Mouse (Mus musculus) cerebellum, postnatal 36 days (tissue): ENCODE data around the gene Trhde.

Source experiments
- DNase-seq, 2 experiments: peaks; one replicate each; pipeline ENCODE4 v3.0.0; 2021 to 2022; ENCODE audit warnings: mixed read lengths in 2 of 2

Gene Trhde

DNA sequence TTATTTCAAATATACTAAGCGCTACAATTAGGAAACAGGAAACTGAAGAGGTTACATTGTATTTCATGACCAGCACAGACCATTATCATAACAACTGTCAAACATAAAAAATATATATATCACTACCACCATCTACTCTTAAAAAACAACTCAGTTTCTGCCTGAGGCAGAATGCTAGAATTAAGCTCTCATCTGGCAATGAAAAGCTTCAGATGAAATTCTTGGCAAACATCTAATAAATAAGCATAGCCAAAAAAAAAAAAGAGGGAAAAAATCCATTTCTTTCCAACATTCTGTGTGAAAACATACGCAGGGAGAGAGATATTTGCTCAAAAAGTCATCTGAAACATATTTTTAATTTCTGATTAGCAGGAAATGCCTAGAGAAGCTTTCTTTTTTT lies 67.0 kb downstream of the Trhde start:
- no peak for DNase-seq

DNA sequence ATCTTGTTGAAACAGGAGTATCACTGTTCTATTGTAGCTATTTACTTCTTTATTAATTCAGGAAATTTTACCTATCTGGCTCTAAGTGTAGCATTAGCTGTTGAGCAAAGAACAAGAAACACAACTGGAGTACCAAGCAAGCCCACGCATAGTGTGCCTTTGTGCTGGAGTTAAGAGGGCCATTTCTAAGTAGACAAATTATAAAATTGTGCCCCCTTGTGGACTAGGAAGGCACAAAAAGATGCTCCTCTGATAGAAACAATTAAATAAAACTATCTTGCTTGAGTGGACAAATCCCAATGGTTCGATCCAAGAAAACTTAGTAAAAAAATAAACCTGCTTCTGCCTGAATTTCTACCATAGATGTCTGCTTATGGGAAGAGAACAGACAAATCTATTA lies 76.5 kb downstream of the Trhde start:
- no peak for DNase-seq

DNA sequence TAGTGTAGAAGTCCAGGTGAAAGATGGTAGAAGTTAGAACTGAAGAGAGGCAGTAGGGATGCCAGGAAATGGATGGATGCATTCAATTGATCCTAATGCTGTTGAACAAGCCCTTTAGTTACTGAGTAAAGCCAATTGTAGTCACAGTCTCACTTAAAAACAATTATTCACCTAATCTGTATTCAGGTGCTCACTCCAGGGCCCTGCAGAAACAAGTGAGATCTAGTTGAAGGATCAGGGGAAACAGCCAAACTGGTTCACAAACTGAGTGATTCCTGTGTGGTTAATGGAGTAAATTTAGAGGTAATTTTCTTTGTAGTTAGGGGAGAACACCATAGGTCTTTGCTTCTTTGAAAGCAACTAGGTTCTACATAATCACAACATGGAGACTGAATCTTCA lies 100.3 kb downstream of the Trhde start:
- DNase-seq = no peak

DNA sequence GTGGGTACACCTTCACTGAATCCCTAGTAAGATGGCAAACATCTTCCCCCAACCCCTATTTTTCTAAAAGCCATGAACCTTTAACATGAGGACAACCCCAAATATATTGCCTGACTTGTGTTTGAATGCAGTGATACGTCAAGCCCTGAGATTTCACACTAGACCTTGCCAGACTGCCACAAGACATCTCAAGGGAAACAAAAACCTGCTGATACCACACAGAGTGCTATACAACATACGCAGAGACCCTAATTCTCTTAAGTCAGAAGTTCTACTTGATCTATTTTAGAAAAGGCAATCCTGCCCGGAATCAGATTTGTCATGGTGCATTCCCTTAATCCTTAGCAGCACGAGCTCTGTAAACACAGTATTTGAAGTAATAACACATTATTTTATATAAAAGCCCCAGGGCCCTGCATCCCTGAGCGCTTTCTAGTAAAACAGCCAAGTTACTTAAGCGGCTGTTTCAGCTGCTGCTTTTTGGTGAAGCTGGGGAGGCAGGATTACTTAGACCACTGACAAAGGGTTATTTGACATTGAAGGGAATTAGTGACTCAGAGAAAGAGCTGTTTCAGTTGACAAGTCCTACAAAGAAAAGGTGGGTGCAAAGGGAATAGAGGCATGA lies 130.2 kb downstream of the Trhde start:
- DNase-seq = no peak

DNA sequence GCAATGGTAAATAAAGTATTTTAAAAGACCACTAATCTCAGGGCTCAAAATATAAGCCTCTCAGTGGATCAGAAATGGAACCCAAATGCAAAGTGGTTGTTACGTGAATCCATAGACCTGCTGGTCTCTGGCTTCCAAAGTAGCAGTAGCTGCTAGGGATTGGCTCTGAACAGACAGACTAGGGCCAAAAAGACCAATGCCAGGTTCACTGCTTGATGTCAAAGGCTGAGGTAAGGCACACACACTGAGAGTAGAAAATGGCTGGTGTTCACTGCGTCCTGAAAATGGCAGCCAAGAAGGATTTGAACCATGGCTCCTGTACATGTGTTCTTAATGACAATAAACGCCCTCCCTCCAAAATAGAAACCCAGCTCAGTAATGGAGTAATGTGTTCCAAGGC lies 209.1 kb downstream of the Trhde start:
- DNase-seq = peak; percentile 28 to 41

DNA sequence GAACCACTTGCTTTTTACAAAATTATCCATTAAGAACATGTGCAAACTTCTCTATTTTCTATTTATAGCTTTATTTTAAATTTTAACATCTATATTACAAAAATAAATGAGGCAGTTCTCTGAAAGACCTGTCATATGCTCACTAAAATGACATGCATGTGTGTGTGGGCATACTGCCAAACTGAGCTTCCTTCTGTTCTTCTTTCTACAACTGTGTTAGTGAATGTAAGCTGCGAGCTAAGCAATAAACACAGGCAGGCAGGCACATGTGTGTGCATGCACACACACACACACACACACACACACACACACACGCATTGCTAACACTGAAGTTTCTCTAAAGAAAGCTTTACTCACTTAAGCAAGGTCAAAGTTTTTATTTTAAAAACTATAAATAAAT lies 223.2 kb downstream of the Trhde start:
- peak; percentile 56 to 62 for DNase-seq

DNA sequence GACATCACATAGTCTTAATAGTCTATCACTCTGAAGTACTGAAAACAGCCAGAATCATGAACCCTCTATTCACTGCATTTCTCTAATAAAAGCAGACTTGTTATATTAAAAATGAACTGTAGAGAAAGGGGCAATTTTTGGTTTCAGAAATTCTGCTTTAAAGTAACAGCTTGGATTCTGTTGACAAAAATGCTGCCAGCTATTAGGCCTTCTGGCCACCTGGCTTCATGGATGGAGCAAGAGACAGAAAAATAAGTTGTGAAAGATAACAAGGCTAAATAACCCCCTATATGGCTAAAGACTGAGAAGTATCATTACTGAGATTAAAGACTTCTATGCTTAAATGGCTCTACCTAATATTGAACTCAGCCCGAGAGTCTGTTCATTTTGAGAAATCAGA lies 234.2 kb downstream of the Trhde start:
- peak in 1 of 2 experiments; percentile 23 for DNase-seq

DNA sequence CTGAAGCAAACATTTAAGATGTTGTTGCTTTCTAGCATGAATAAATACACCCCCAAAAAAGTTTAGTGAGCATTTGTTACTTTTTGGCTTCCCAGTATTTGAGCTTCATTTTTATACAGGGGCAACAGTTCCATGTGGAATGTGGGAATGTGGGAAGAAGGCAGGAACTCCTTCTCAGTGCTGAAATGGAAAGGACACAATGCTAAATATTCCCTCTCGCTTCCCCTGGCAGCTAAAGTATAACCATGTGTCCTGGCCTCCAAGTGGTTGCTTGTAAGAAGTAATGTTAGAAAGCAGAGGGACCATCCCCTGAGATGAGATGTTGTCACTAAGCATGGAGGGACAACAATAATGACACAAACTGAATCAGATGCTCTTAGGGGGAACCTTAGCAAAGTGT lies 292.9 kb downstream of the Trhde start:
- no peak for DNase-seq

DNA sequence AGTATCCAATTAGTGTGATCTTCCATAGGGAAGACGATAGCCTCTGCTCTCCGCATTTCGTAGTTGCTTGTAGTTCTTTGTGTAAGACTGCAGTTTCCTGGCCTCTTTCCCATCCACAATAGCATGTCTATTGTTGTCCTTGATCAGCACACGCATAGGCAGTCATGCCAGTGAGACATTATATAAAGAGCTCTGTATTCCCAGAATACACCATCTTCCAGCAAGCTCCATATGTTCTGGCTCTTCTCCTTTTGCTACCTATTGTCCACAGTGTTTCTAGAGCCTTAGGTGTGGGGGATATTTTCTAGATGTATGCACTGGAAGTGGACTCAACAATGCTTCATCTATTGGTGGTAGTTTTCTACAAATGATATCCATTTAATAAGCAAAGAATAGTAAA lies 313.3 kb downstream of the Trhde start:
- no peak for DNase-seq

DNA sequence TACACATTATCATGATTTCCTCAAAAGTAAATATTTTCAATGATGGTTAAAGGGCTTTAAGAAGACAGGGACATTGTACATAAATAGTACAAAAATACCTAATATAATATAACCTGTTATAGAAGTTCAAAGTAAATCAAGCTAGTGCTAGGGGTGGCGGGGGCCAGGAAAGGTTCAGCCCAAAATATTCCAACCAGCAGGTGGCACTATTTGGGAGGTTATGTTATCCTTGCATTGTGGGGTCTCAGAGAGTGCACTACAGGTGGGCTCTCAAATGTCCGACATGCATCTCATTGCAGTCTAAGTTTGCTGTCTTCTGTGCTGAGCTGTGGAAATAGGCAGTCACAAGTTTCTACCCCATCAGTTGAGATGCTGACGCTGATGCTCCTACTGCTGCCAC lies 346.5 kb downstream of the Trhde start:
- peak in 1 of 2 experiments; percentile 15 for DNase-seq

DNA sequence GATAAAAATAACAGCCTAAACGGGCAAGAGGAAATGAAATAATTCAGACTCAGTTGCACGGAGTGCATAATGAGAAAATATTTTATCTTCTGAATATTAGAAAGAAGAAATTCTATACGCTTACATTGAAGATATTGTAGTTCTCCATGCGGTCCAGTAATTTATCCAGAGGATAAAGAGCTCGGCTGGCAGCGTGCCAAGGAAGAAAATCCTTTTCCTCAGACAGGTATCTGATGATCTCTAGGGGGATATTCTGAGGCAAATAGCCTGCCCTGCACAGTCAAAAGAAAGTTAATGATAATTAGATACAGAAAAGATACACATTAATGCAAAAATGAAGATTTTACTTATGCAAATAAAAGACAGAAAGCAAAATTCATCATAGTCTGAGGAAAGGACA lies 354.0 kb downstream of the Trhde start:
- no peak for DNase-seq

DNA sequence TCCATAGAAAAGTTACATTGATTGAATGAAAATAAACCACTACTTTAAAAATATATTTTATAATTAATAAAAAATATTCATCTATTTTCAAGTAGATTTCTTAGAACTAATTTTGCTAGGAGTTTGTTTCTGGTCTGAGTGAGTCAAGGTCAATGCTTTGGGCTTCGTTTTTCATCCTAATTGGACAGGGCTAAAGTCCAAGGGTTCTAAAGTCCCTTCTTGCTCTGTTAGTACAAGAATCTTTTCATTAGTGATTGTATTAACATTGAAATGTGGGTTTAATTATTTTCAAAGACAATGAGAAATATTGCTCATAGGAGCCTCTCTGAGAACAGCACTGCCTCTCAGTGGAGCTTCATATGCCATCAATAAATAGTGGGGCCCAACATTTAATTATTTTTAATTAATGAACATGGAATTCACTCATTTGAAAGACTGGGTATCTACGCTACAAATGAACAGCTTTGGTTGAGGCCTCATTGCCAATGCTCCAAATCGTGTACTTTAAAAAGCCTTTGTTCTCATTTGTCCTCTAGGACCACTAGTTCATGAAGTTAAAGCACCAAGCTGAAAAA lies 383.1 kb downstream of the Trhde start:
- DNase-seq = no peak

DNA sequence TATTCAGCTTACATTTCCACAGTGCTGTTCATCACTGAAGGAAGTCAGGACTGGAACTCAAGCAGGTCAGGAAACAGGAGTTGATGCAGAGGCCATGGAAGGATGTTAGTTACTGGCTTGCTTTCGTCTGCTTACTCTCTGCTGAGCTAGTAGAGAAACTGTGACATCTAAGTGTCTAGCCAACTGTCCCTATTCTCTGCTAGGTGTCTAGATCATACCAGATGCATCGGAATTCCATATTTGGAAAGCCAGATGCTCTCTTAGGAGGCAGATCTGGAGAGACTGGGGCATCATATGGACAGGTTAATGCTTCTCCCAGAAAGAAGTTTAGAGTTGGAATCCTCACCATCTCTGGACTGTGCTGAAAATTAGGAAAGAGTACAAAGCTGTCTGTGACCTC lies 386.4 kb downstream of the Trhde start:
- DNase-seq = no peak

DNA sequence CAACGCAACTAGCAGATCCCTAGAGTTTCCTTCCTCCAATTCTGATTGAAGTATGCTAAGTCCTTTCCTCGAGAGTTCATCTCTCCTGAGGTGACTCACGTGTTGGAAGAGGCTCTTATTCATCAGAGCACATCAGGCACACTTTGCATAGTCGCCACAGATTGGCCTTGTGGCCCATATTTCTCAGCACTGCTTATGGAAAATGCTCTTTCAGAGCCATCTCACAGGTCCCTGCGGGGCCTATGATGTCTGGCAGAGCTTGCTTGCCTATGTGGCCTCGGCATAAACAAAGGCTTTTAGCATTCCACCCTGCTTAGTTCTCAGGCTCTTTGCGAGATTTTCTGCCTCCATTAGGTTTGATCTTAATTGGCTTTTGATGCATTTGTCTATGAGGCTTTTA lies 396.8 kb downstream of the Trhde start:
- DNase-seq = no peak

DNA sequence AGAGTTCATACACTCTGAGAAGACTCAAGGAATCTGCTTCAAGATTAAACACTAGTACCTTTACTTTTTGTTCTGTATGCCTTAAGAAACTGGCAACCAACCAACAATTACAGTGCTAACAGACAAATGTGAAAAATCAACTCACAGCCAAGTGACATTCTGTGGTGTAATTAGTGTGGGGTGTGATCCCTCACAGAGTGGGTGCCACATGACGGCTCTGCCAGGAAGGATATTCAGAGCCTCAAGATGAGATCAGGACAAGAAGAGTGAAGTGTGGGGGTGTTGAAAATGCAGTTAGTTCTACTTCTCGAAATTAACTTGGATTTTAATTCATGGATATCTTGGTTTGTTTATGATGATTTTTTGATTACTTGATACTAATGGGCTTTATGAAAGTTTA lies 398.3 kb downstream of the Trhde start:
- DNase-seq = no peak

DNA sequence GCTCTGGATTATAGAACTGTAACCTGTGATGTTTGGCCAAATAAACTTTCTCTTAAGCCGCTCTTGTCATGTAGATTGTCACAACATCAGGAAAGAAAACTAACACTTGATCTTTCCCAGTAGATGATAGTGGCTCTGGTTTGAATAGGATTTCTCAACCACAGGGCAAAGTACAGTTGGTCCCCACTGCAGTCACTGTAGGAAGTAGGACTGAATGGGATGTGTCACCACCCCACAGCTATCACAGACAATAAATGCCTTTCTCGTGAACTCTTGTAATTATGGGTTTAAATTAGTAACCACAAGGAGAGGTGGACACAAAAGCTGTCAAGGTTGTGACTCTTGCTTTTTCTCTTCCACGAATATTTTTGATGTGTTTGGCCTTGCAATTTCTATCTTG lies 431.3 kb downstream of the Trhde start:
- DNase-seq = no peak

DNA sequence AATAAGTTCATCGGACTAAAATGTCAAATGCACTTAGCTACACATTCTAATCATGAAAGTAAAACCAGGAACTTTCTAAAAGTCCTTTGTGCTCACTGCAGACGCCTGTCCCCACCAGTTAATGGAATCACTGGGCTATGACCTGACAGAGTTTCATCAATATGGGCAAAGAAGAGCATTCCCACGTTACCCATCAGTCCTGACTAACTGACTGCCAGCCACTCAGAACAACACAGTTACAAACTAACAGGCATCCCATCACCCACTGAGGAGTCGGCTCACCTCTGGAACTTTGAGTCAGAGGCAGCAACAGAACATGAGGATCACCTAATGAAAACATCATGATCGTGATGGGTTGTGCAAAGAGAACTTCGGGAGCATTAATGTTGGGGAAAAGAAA lies 438.7 kb downstream of the Trhde start:
- no peak for DNase-seq

DNA sequence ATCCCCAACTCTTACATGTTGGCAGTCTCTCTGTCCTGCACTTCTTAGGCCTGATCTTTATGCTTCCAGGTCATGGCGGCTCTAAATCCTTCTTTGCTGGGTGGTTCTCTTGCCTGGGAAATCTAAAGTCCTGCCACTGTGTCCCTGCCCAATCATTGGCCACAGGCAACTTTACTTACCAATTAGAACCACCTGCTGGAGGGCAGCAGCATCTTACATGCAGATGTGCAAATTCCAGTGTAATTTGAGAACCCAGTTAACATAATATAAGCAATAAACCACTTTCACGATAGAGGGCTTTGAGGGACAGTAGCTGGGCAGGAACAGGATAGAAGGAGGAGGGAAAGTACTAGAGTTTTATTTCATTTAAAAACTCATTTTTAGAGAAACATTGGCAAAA lies 439.5 kb downstream of the Trhde start:
- DNase-seq = no peak
